Mouse (Mus musculus): Measurements from ENCODE around the gene Nsfl1c.
"Not testable (repeated sequence)": the region's sequence is repeated elsewhere in the genome, so short reads cannot be mapped to it uniquely, and the experiment has no call there.

Gene Nsfl1c

GRCm38 (mm10) chr2:151494035-151494803 is at the start of gene Nsfl1c:
Gene Nsfl1c (plus strand): TSS chr2:151494182.
- DNase-seq (ENCODE audit: low spot score in 2 of 2), result peak; percentile 87 to 89

GRCm38 (mm10) chr2:151476053-151476452 is 17.9 kb upstream of the Nsfl1c start, which contains the start of gene 4921509C19Rik:
Gene 4921509C19Rik (minus strand): TSS chr2:151476153.
- not testable (repeated sequence) for DNase-seq (ENCODE audit: low spot score in 2 of 2)

- no peak for DNase-seq (ENCODE audit: low spot score in 2 of 2)
Observed at GRCm38 (mm10) chr2:151486496-151486895, 7.5 kb upstream of the Nsfl1c start.

DNA sequence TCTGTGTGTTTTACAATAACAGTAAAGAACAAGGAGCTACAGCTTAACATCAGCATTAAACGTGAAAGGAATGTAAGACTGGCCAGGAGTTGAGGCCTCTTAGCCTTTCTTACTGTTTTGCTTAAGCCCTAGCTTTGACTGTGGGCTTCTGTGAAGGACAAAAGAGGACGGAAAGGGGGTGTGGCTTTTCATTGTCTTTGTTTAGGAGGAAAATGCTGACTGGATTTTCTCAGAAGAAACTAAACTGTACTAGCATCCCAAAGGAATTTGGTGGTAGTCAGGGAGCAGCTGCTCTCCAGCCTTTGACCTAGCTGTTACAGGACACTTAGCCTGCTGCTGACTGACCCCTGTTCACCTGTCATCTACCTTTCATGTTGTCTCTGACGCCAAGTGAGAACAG is 4.4 kb downstream of the Nsfl1c start:
- no peak for DNase-seq (ENCODE audit: low spot score in 2 of 2)

GRCm38 (mm10) chr2:151500442-151501007 is 6.5 kb downstream of the Nsfl1c start:
- no peak for DNase-seq (ENCODE audit: low spot score in 2 of 2)

GRCm38 (mm10) chr2:151504226-151504625 is 10.2 kb downstream of the Nsfl1c start:
- no peak for DNase-seq (ENCODE audit: low spot score in 2 of 2)

DNA sequence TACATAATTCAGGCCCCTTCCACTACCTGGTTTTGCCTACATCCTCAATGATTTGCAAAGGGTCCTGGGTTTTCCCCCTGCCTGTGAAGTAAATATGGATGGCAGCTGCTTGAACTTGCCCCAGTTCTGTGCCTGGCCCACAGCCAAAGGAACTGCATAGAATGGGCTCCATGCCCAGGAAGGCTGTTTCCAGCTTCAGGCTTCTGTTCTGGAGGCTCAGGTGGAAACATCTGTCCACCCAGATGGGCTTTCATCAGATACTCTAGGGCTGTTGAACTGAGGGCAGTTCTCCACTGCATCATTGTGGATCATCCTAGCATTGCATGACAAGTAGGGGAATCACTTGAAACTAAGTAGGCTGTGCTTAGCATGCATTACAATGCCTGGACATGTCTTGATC is 18.2 kb downstream of the Nsfl1c start:
- no peak for DNase-seq (ENCODE audit: low spot score in 2 of 2)

GRCm38 (mm10) chr2:151513525-151514285 is 19.7 kb downstream of the Nsfl1c start:
- DNase-seq (ENCODE audit: low spot score in 2 of 2), result no peak

DNA sequence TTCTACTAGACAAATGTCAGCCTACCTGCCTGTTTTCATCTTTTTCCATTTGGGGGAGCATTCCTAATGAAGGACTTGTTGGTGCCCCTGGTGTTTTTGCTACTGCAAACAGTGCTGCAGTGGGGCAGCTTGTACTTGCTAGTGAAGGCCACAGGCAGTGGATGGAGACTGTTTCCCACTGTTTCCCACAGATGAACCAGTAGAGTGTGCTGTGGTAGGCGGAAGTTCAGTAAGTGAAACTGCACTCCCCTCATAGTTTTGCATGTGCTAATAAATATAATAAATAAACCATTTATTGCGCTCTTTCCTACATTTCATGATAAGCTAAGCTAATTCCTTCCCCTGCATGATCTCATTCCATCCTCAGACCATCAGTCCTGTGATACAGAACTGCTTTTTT is 25.0 kb downstream of the Nsfl1c start:
- DNase-seq (ENCODE audit: low spot score in 2 of 2), result no peak

GRCm38 (mm10) chr2:151524324-151525041 is 30.5 kb downstream of the Nsfl1c start:
- DNase-seq (ENCODE audit: low spot score in 2 of 2), result no peak

DNA sequence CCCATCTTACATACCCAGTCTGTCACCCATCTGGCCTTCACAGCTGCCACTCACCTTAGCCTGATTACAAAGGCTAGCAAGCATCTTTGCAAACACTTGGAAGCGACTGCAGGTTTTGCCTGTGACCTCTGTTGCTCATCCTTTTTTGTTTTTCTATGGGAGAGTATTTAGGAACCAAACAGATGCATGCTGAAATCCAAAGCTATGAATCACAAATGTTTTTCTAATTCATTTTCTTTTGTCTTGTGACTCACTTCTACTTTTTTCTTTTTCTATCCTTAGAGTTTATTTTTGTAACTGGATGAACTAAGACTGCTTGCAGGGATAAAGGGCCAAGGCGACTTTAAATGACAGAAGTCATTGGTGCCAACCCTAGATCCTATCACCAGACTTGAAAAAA is 31.5 kb downstream of the Nsfl1c start:
- no peak for DNase-seq (ENCODE audit: low spot score in 2 of 2)

GRCm38 (mm10) chr2:151528066-151528465 is 34.1 kb downstream of the Nsfl1c start:
- DNase-seq (ENCODE audit: low spot score in 2 of 2), result no peak

GRCm38 (mm10) chr2:151529169-151529568 is 35.2 kb downstream of the Nsfl1c start:
- DNase-seq (ENCODE audit: low spot score in 2 of 2), result no peak

- no peak for DNase-seq (ENCODE audit: low spot score in 2 of 2)
Observed at GRCm38 (mm10) chr2:151530378-151531230, 36.6 kb downstream of the Nsfl1c start.

DNA sequence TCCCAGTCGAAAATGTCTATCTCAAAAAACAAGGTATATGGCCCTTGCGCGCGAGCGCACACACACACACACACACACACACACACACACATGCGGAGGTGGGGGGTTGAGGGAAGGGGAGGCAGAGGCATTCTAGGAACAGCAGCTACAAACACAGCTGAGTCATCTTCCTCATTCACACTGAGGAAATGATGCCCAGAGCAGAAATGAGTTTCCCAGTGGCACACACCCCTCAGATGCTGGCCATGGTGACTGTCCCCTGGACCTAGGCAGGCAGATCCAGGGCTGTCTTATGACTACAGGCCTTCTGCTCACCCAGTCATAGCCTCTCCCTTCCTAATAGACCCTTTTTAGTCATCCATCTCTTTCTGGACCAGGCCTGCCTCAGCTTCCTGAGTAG is 39.6 kb downstream of the Nsfl1c start:
- no peak for DNase-seq (ENCODE audit: low spot score in 2 of 2)

DNA sequence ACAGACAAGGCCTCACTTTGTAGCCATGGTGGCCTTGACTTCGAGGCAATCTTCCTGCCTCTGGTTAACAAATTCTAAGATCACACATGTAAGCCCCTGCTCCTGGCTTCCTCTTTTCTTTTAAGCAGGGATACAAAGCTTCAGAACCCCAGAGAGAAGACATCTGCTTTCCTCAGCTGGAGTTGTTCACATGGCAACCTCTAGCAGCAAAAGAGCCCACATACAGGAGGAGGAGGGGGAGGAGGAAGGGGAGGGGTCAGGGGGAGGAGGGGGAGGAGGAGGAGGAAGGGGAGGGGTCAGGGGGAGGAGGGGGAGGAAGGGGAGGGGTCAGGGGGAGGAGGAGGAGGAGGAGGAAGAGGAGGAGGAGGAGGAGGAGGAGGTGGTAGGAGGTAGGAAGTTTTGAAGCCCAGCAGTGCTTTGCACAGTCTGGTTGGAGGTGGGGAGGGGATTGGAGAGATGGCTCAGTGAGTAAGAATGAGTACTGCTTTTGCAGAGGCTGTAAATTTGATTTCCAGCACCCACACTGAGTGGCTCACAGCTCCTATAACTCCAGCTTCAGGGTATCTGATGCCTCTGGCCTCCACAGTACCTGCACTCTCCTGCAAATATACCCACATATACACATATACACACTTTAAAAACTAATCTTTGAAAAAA is 42.1 kb downstream of the Nsfl1c start:
- DNase-seq (ENCODE audit: low spot score in 2 of 2), result no peak

- DNase-seq (ENCODE audit: low spot score in 2 of 2), result no peak
Observed at GRCm38 (mm10) chr2:151536618-151536974, 42.6 kb downstream of the Nsfl1c start.

- no peak for DNase-seq (ENCODE audit: low spot score in 2 of 2)
Observed at GRCm38 (mm10) chr2:151538646-151539045, 44.7 kb downstream of the Nsfl1c start.

- peak; percentile 93 for DNase-seq (ENCODE audit: low spot score in 2 of 2)
Observed at GRCm38 (mm10) chr2:151542323-151543062, 48.5 kb downstream of the Nsfl1c start, which contains the start of gene Fkbp1a. Gene Fkbp1a (plus strand): TSS chr2:151542483.
